Mouse (Mus musculus): ENCODE measurements around the gene Acd.

The Acd gene
- long read RNA-seq, experiment 1, transcript Acd-201 (11 exons, 3,154 nt) = major isoform, 15 of 21 reads
- long read RNA-seq, experiment 1, partial matches to known transcripts = 3 of 21 reads
- long read RNA-seq, experiment 1, other reads (novel, unspliced or antisense) = 3 of 21 reads
- long read RNA-seq, experiment 2, transcript Acd-201 (11 exons, 3,154 nt) = major isoform, 13 of 25 reads
- long read RNA-seq, experiment 2, partial matches to known transcripts = 3 of 25 reads
- long read RNA-seq, experiment 2, other reads (novel, unspliced or antisense) = 9 of 25 reads

GRCm38 (mm10) chr8:105700966-105701824 is at the start of gene Acd, which contains the start of gene Pard6a:
Gene Acd, minus strand, starts transcription at chr8:105701102.
Gene Pard6a, plus strand, starts transcription at chr8:105701148.
- intact Hi-C loops (cut with DNase I) = no loop called here

DNA sequence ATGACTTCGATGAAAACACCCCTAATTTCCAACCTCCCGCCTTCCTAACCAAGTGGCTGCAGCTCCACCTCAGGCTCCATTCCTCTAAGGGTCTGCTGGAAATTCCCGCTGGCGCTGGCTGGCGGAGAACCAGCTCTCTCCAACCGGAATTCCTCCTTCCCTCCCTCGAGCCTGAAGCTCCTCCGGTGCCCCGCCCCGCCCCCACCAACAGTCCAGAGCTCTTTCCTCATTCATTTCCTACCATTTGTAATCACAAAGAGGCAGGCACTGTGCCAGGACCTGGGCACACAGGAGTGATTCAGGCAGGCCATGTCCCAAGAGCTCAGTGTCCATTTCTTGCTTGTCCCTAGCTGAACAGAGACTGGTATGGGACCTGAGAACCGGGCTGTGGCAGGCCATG is 49.7 kb upstream of the Acd start:
- intact Hi-C loops (cut with DNase I) = no loop called here

DNA sequence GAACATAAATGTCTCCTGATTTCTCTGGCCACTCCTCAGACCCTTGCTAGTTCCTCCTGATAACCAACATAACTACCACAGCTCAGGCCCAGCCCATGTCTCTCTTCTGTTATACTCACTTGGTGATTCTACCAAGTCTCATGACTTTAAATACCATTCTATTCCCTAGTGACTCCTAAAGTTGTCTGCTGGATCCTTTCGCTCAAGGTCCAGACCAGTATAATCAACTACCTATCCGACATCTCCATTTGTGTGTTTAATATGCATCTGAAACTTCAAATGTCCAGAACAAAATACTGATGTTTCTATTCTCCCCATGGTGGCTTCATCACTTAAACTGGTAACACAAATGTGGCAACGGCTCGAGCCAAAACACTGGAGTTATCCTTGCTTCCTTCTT is 42.4 kb upstream of the Acd start:
- intact Hi-C loops (cut with DNase I) = no loop called here

GRCm38 (mm10) chr8:105739216-105739615 is 38.3 kb upstream of the Acd start:
- intact Hi-C loops (cut with DNase I) = no loop called here

DNA sequence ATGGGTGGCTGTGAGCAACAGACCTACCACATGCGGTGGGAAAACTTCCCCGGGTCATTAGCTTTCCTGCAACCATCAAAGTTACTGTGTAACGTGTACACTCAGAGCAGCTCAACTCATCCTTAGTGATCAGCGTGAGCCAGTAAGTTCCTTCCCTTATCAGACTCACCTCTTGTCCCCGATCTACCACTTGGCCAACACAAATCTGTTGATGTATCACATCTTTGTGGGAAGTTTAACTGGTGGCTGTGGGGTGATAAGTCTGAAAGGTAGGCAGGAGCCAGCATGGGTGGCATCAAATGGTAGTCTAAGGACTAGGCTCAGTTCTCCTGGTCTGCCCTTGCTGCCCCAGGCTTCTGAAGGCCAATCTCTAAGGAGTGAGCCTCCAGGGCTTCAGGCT is 31.3 kb upstream of the Acd start:
- intact Hi-C loops (cut with DNase I) = no loop called here

GRCm38 (mm10) chr8:105727397-105728124 is 26.7 kb upstream of the Acd start:
- intact Hi-C loops (cut with DNase I) = no loop called here

DNA sequence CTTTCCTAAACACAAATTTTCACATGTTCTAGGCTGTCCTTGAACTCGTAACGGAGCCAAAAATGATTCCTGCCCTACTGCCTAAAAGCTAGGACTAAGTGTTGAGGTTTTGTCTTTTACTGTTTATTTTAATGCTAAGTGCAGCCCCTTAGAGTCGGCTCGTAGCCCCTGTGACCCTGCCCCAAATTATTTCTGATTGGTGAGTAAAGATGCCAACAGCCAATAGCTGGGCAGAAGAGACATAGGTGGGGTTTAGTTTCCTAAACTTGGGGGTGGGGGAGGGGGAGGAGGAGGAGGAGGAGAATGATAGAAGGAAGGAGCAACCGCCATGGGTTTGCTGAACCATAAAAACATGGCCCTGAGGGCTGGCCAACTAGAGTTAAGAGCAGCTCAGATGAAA is 24.8 kb upstream of the Acd start:
- intact Hi-C loops (cut with DNase I) = no loop called here

DNA sequence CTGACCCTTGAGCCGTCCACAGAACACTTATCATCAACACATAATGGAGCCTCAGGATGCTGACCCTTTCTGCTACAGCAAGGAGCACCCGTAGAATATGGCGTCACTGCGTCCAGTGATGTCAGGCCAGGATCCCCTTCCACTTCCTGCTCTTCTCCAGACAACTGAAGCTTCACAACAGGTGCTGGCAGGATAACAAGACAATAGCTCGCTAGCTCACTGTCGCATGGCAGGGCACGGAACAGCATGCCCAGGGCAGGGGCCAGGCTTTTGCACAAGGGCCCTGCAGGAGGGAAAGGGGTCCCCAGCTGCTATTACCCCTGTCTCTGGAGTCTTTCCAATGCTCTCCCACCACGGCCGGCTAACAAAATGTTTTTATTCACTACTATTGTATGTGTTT is 22.0 kb upstream of the Acd start:
- intact Hi-C loops (cut with DNase I) = no loop called here

- intact Hi-C loops (cut with DNase I) = no loop called here
Measured at GRCm38 (mm10) chr8:105719637-105720036, 18.7 kb upstream of the Acd start.

DNA sequence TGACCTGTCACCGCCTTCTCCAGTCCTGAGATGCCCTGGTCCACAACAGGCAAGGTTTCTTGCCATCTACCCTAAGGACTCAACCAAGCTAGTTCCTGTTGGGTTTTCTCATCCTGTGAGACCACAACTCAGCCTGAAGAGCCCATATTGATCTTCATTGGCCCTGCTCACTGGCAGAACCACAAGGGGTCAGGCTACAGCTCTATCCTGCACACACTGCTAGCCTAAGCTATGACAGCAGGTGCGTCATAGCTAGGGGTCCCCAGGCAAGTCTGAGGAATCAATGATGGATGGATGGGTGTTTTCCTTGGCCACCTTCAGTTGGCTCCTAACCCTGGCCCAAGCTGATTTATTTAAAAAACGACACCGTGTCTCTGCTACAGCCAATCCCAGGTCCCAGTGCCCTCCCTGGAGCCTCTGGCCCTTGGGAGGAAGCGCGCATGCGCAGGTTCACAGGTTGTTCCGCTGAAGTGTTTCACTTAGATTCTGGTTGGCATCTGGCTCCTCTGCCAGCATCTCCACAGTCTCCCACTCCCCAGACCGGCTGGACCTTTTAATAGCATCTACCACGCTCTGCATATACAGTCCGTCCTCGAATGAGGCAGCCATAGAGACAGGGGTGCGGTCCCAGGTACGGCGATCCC is 15.5 kb upstream of the Acd start:
- intact Hi-C loops (cut with DNase I) = no loop called here

GRCm38 (mm10) chr8:105715042-105715441 is 14.1 kb upstream of the Acd start:
- intact Hi-C loops (cut with DNase I) = loop anchor here (2.0 kb wide), 1 partner anchor 74 kb away; no protein-coding TSS in a partner anchor

- intact Hi-C loops (cut with DNase I) = loop anchor here (2.0 to 5.0 kb wide), 2 partner anchors 75 to 218 kb away; partner anchors contain the start of gene Ctrl
Measured at GRCm38 (mm10) chr8:105714139-105714538, 13.2 kb upstream of the Acd start.

DNA sequence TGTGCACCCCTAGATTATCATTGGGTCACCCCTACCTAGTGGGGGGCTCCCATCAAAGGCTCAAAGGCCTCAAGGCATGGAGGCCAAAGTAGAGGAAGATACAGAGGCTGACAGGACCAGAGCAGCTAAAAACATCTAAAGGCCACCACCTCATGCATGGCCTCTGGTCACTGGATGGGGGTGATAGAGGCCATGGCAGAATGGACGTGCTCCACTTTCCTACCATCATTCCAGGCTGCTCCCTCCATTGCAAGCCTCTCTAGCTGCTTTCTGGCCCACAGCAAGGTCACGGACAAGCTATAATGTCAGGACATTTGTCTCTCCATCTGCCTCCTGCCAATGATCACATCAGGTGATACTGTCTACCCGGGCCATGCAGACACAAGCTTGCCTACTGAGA is 11.4 kb upstream of the Acd start:
- intact Hi-C loops (cut with DNase I) = loop anchor here (5.0 kb wide), 1 partner anchor 220 kb away; the partner anchor contains the start of gene Ctrl

GRCm38 (mm10) chr8:105709317-105709716 is 8.4 kb upstream of the Acd start:
- intact Hi-C loops (cut with DNase I) = no loop called here

DNA sequence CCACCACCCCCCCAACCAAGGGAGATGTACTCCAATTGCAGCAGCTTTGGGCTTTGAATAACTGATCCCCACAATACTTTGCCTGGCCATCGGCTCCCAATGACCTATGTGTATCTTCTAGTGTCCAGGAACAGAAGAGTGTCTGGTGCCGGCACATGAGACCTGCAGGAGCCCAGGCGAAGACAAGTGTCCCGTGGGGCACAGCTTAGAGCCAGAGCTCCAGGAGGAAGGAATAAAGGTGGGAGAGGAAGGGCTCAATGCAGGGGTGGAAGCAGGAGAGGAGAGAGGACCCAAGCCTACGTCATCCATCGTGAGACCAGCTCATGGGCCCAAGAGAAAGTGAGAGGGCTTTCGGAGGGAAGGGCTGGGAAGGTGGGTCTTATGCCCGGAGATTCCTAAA is 7.8 kb upstream of the Acd start:
- intact Hi-C loops (cut with DNase I) = no loop called here

DNA sequence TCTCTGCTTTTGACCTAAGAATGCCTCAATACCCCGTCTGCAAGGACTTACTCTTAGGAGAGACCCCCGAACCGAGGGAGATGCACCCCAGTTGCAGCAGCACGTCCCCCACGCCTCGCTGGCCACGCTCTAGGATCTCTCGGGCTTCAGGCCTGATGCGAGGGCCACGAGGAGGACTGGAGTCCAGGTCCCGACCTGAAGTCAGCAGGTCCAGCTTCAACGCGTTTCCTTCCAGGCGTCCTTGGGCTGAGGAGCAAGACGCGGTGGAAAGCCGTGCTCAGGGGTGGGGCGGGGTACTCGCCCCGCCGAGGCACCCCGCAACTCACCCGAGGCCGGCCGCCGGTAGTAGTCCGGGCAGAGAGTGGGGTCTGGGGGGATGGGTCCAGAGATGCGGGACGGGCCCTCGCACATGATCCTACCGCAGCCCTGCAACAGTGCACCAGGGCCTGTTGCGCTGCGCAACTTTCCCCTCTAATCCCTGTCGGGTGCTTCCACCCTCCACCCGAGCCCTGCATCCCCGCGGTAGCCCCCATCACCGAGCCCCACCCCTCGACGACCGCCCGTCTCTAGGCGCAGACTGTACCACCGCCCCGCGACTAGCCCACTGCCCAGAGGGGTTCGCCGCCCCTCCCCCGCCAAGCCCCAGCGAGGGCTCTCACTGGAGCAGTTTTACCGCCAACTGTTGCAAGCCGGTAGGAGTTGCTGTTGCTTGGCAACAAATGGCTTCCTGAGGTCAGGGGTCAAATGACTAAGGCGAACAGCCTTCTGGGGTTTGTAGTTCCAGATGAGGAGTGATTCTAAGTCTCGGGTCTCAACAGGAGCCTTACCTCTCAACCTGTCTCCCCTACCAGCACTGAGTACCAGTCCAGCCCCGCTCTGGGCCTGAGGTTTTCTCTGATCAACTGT is 6.8 kb upstream of the Acd start, which contains the start of the genes 4933405L10Rik and Enkd1:
4933405L10Rik (plus strand) TSS at position 158 of the 906 bp plus-strand sequence.
Enkd1 (minus strand) TSS at position 713 of the 906 bp plus-strand sequence.
- intact Hi-C loops (cut with DNase I) = no loop called here

DNA sequence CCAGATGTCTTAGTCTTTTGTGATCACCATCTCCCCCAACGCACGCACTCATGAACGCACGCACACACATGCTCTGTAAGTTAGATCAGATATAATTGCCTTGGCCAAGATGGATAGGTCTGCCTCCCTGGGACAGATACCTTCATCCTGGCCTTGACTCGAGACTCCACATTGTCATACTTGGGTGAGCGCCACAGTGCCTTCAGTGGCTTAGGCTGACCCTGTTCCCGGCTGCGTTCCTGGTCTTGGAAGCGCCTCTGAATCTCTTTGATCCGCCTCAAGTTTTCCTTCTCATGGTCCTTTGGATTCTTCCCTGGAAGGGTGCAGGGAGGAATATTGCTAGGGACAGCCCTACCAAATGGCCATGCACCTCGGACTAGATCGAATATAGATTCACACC is 5.5 kb upstream of the Acd start:
- intact Hi-C loops (cut with DNase I) = no loop called here

GRCm38 (mm10) chr8:105704955-105705354 is 4.1 kb upstream of the Acd start:
- intact Hi-C loops (cut with DNase I) = no loop called here

GRCm38 (mm10) chr8:105704146-105704812 is 3.4 kb upstream of the Acd start:
- intact Hi-C loops (cut with DNase I) = no loop called here
